Mouse (Mus musculus) ES-Bruce4 (cell line): ENCODE results near the gene Taf8. TPM values are rescaled to one million over a fixed set of nuclear protein-coding genes. Genes with fewer than 3 reads are reported as not detected.

Experiments used
- H3K27ac ChIP-seq: 2 replicates; pipeline ENCODE4 v1.5.1; 2012; ENCODE audit warnings: low read length, inconsistent platforms; ENCODE audit not compliant: insufficient read depth
- H3K27me3 ChIP-seq: 2 replicates; pipeline ENCODE4 v1.6.1; 2012; ENCODE audit warnings: mild to moderate bottlenecking, low read length, inconsistent platforms; ENCODE audit not compliant: control insufficient read depth, poor library complexity, insufficient read depth, severe bottlenecking
- H3K36me3 ChIP-seq: 2 replicates; pipeline ENCODE4 v1.6.1; 2012; ENCODE audit warnings: inconsistent platforms, mild to moderate bottlenecking, low read length, moderate library complexity; ENCODE audit not compliant: control insufficient read depth, poor library complexity, insufficient read depth, severe bottlenecking
- H3K4me1 ChIP-seq: one replicate; pipeline ENCODE4 v1.8.1; 2011; ENCODE audit warnings: low read length; ENCODE audit not compliant: control insufficient read depth, insufficient read depth
- H3K4me3 ChIP-seq: 2 replicates; pipeline ENCODE4 v1.5.1; 2011; ENCODE audit warnings: low read depth, mild to moderate bottlenecking, low read length
- H3K9ac ChIP-seq: 2 replicates; pipeline ENCODE4 v1.6.1; 2012; ENCODE audit warnings: low read depth, mild to moderate bottlenecking, inconsistent platforms; ENCODE audit not compliant: poor library complexity, severe bottlenecking
- H3K9me3 ChIP-seq: replicated peaks from 2 replicates; pipeline ENCODE4 v1.6.1; 2012; ENCODE audit warnings: mild to moderate bottlenecking, low read length, inconsistent platforms; ENCODE audit not compliant: control insufficient read depth, poor library complexity, insufficient read depth, severe bottlenecking
- CTCF ChIP-seq: IDR thresholded peaks from one replicate; pipeline ENCODE4 v1.8.1; 2011; ENCODE audit warnings: low read depth, low read length
- EP300 ChIP-seq: IDR thresholded peaks from 2 replicates; pipeline ENCODE4 v1.6.1; 2011; ENCODE audit warnings: low read depth, low read length; ENCODE audit not compliant: insufficient read depth
- POLR2A ChIP-seq: IDR thresholded peaks from one replicate; pipeline ENCODE4 v1.8.1; 2011; ENCODE audit warnings: low read length; ENCODE audit not compliant: insufficient read depth
- polyA plus RNA-seq: library from polyadenylated mRNA; stranded (reverse); fragments of >200 nt; gene quantifications from 2 replicates; pipeline ENCODE4 v1.2.4, GENCODE M21; 2011; ENCODE audit warnings: low read depth; ENCODE audit not compliant: missing spikeins, insufficient read depth, insufficient read length

The Taf8 gene
- polyA plus RNA-seq, 1 experiment, result 46.6 TPM

GRCm38 (mm10) chr17:47512956-47513775 lies 11.1 kb upstream of the Taf8 start:
- Histone ChIP-seq H3K4me3 (peak overlapping the region; percentile 8; the same call in 1 of the 2 replicates), H3K36me3 (no peaks in the 10 kb centered on the region), H3K27ac (peak overlapping the region; percentile 98), H3K27me3 (no peaks in the 10 kb centered on the region), H3K9ac (peak overlapping the region; percentile 55), H3K4me1 (peaks cover 16% of the 10 kb centered on the region), H3K9me3 (no peaks in the 10 kb centered on the region)
- TF ChIP-seq EP300 (peak; percentile 16; the same call in 1 of the 2 replicates), CTCF (no peak)

GRCm38 (mm10) chr17:47511111-47512020 lies 9.3 kb upstream of the Taf8 start:
- H3K27me3 ChIP-seq, result no peaks in the 10 kb centered on the region
- no peaks in the 10 kb centered on the region for H3K36me3 ChIP-seq
- H3K9ac ChIP-seq, result peak overlapping the region; percentile 55
- H3K9me3 ChIP-seq, result no peaks in the 10 kb centered on the region
- peak overlapping the region; percentile 98 for H3K27ac ChIP-seq
- TF ChIP-seq EP300, result peak; percentile 89
- peak; percentile 53 for TF ChIP-seq POLR2A
- peak; percentile 92 for TF ChIP-seq CTCF
- peaks cover 18% of the 10 kb centered on the region for H3K4me1 ChIP-seq
- H3K4me3 ChIP-seq, result peak overlapping the region; percentile 58

- TF ChIP-seq CTCF, result no peak
- Histone ChIP-seq H3K4me1 (peaks cover 13% of the 10 kb centered on the region), H3K27me3 (no peaks in the 10 kb centered on the region), H3K36me3 (no peaks in the 10 kb centered on the region), H3K9me3 (no peaks in the 10 kb centered on the region), H3K27ac (peak overlapping the region; percentile 93), H3K9ac (peak overlapping the region; percentile 8; the same call in 1 of the 2 replicates), H3K4me3 (no peak overlapping the region)
Observed at GRCm38 (mm10) chr17:47509031-47509705, 7.1 kb upstream of the Taf8 start.

- H3K9me3 ChIP-seq, result no peaks in the 10 kb centered on the region
- H3K36me3 ChIP-seq, result no peaks in the 10 kb centered on the region
- H3K4me3 ChIP-seq, result peak overlapping the region; percentile 7; the same call in 1 of the 2 replicates
- peak overlapping the region; percentile 51 for H3K9ac ChIP-seq
- TF ChIP-seq POLR2A, result no peak
- 0 out of 2 replicates have a peak, but pooled peaks have one; percentile 25 for TF ChIP-seq EP300
- peak overlapping the region; percentile 79 for H3K27ac ChIP-seq
- peaks cover 12% of the 10 kb centered on the region for H3K4me1 ChIP-seq
- no peaks in the 10 kb centered on the region for H3K27me3 ChIP-seq
Observed at GRCm38 (mm10) chr17:47508012-47508608, 6.0 kb upstream of the Taf8 start.

GRCm38 (mm10) chr17:47507523-47507922 lies 5.4 kb upstream of the Taf8 start:
- Histone ChIP-seq H3K9me3 (no peaks in the 10 kb centered on the region), H3K4me3 (no peak overlapping the region), H3K27me3 (no peaks in the 10 kb centered on the region), H3K27ac (peak overlapping the region; percentile 21; the same call in 1 of the 2 replicates), H3K36me3 (no peaks in the 10 kb centered on the region), H3K4me1 (peaks cover 11% of the 10 kb centered on the region), H3K9ac (no peak overlapping the region)
- TF ChIP-seq CTCF, result no peak
- no peak for TF ChIP-seq EP300
- no peak for TF ChIP-seq POLR2A
